Mouse (Mus musculus) bone marrow, adult 2 months (tissue): ENCODE measurements around the gene Umodl1.

Experiments used
- CTCF ChIP-seq: fragments of 200-500 bp; IDR thresholded peaks from 2 replicates; pipeline ENCODE4 v1.5.1; 2011; ENCODE audit warnings: low read length, control low read depth; ENCODE audit not compliant: control insufficient read depth, insufficient read depth
- POLR2A ChIP-seq: fragments of 200-500 bp; IDR thresholded peaks from 2 replicates; pipeline ENCODE4 v1.6.1; 2011; ENCODE audit warnings: low read depth, mild to moderate bottlenecking, control low read depth, low read length, borderline replicate concordance; ENCODE audit not compliant: control insufficient read depth

DNA sequence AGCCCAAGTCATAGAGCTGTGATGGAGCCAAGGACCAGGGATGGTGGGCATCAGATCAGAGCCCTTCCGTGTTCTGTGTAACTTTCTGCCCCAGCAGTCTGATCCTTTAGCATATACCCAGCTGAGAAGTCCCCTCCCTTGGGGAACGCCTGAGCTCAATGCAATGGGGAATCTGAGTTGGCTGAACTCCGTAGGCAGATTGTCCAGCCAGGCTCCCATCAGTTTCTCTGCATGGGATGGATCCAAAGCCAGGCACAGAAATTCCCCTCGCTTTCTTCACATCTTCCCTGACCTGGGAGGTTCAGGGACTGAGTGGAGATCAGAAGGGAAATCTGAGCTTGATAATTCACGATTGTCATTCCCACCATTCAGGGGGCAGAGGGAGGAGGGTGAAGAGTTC is 19.1 kb upstream of the Umodl1 start:
- no peak for TF ChIP-seq CTCF
- no peak for TF ChIP-seq POLR2A
